Mouse (Mus musculus) intestine, embryonic 14.5 days (tissue): Measurements from ENCODE around the gene Tmem132b. TPM values are rescaled to one million over a fixed set of nuclear protein-coding genes. Genes with fewer than 3 reads are reported as not detected.

Source experiments
- ATAC-seq: fragments of 200-750 bp; cut with Nextera tagmentation; replicated peaks from 2 replicates; pipeline ENCODE4 v1.8.0; 2017; ENCODE audit warnings: low read depth, moderate number of reproducible peaks, moderate TSS enrichment, moderate library complexity; ENCODE audit not compliant: low FRiP score, low TSS enrichment
- DNase-seq: peaks from one replicate; pipeline ENCODE4 v3.0.0-alpha.2; 2018; ENCODE audit warnings: low spot score
- H3K27ac ChIP-seq: fragments of 300-500 bp; sonication (generic); 2 replicates; pipeline ENCODE4 v1.5.1; 2014; ENCODE audit warnings: low read depth, mild to moderate bottlenecking, control low read depth
- H3K27me3 ChIP-seq: fragments of 300-500 bp; sonication (generic); replicated peaks from 2 replicates; pipeline ENCODE4 v1.6.1; 2014; ENCODE audit warnings: low read length, control low read depth; ENCODE audit not compliant: control insufficient read depth, insufficient read depth
- H3K36me3 ChIP-seq: fragments of 300-500 bp; sonication (generic); 2 replicates; pipeline ENCODE4 v1.6.1; 2014; ENCODE audit warnings: low read length, control low read depth; ENCODE audit not compliant: control insufficient read depth, insufficient read depth
- H3K4me1 ChIP-seq: fragments of 300-500 bp; sonication (generic); replicated peaks from 2 replicates; pipeline ENCODE4 v1.6.1; 2014; ENCODE audit warnings: low read length, control low read depth, mixed read lengths; ENCODE audit not compliant: control insufficient read depth, insufficient read depth
- H3K4me2 ChIP-seq: fragments of 300-500 bp; sonication (generic); 2 replicates; pipeline ENCODE4 v1.6.1; 2014; ENCODE audit warnings: low read length
- H3K4me3 ChIP-seq: fragments of 300-500 bp; sonication (generic); 2 replicates; pipeline ENCODE4 v1.5.1; 2014; ENCODE audit warnings: low read depth, low read length, control low read depth, mixed read lengths
- H3K9ac ChIP-seq: fragments of 300-500 bp; sonication (generic); 2 replicates; pipeline ENCODE4 v1.6.1; 2014; ENCODE audit warnings: mild to moderate bottlenecking, low read length
- H3K9me3 ChIP-seq: fragments of 300-500 bp; sonication (generic); 2 replicates; pipeline ENCODE4 v1.6.1; 2016; ENCODE audit warnings: low read length, control low read depth; ENCODE audit not compliant: control insufficient read depth
- WGBS: fragments of 180-500 bp; shearing (Covaris S2); extraction: QIAGEN DNeasy Blood & Tissue Kit; methylation state at CpG from one replicate; pipeline ENCODE4 v1.1.7; 2014; 5-methylcytosine and 5-hydroxymethylcytosine counted together
- polyA plus RNA-seq: library from polyadenylated mRNA; unstranded; fragments of >200 nt; fragmentation: Nextera tagmentation; extraction: Ambion mirVana; gene quantifications from 2 replicates; pipeline ENCODE4 v1.2.1, GENCODE M21; 2014

Tmem132b gene
- polyA plus RNA-seq, 1 experiment from 2014 or later = 0.45 TPM

DNA sequence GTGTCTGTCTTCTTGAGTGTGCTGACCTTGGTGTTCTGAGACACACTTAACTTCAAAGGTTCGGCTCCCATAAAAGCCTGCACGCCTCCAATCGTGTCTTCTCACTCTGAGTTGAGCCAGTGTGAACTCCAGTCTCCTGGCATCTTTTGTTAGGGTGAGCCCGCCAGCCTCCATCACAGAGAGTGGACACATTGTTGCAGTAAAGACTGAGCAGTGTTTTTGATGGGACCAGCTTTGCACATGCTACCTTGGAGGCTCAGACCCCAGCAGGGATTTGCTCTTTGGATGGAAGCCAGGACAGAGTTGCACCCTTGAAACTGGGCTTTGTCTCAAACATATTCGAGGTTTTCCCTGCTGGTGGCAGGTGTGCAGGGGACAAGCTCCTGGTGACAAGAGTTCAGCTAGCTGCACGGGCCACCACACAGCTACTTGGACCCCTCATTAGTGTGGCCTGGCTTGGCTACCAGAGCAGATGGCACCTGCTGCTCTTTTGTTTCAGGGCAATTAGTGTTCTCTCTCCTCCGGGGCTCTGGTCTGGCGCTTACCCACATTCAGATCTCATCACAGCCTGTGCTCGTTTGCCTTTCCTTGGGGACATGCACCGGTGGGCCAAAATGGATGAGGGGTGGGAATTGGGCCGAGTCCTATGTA is 154.2 kb downstream of the Tmem132b start:
- H3K4me1 ChIP-seq = no peaks in the 10 kb centered on the region
- H3K36me3 ChIP-seq = no peaks in the 10 kb centered on the region
- H3K4me3 ChIP-seq = no peak overlapping the region
- no peaks in the 10 kb centered on the region for H3K27me3 ChIP-seq
- no peaks in the 10 kb centered on the region for H3K9me3 ChIP-seq
- H3K9ac ChIP-seq = no peak overlapping the region
- no peak overlapping the region for H3K4me2 ChIP-seq
- no peak for DNase-seq
- WGBS = 78% methylated on average over 11 of the region's 11 CpGs
- ATAC-seq = no peak
- H3K27ac ChIP-seq = no peak overlapping the region

DNA sequence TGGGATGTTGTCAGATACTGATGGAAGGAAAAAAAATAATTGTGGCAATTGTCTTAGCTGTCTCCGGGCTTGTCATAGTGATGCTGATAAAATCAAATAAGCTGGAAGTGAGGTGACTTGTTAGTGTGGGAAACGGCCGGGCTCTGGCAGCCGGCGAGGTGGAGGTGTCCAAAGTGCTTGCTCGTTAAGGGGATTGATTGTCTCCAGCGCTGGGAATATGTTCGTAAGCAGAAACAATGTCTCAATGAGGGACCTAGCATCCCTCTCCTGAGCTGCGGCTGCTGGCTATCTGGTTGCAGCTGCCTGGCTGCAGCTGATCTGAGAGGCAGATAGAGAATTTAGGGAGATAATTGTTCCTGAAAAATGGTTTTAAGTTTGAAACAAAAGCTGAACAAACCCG is 161.0 kb downstream of the Tmem132b start:
- WGBS = 57% methylated on average over 10 of the region's 10 CpGs
- no peak overlapping the region for H3K4me2 ChIP-seq

DNA sequence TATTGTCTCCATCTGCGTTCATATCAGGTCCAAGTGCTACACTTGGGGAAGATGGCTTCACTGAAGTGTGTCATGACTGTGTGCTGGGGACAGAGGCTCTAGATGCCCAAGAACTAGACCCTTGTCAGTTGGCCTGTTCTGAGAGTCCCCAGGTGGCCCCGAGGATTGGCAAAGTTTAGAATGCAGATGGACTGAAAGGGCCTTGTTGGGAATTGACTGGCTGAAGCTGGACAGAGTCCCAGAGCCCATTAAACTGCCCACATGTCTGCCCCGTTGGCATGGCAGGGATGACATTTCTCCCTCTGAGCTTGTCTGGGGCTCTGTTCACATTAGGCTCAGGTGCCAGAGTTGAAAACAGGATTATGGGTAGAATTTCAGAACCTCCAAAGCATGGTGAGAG is 167.8 kb downstream of the Tmem132b start:
- 74% methylated on average over 3 of the region's 3 CpGs for WGBS
- no peaks in the 10 kb centered on the region for H3K4me1 ChIP-seq
- DNase-seq = no peak

More for the DNA sequence above, 161.0 kb downstream of the Tmem132b start:
- no peaks in the 10 kb centered on the region for H3K4me1 ChIP-seq
- DNase-seq (no peak), ATAC-seq (no peak)
- no peaks in the 10 kb centered on the region for H3K27me3 ChIP-seq
- no peak overlapping the region for H3K9ac ChIP-seq
- no peak overlapping the region for H3K27ac ChIP-seq
- H3K9me3 ChIP-seq = no peaks in the 10 kb centered on the region
- no peak overlapping the region for H3K4me3 ChIP-seq
- no peaks in the 10 kb centered on the region for H3K36me3 ChIP-seq

DNA sequence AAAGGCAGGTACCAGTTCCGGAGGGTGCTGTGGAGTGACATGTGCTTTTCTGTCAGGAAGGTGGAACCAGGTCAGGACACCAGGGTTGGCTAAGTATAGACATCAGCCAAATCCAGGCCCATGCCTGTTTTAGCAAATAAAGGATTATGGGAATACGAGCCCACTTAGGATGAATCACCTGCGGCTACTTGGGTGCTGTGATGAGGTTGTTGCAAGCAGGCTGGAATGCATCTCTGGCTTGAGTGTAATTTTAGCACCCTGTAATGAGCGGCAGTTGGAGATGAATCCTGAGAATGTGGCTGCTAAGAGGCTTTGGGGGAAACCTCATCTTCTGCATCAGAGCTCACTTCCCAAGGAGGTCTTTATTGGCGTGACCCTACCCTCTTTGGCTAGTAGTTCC is 168.7 kb downstream of the Tmem132b start:
- Histone ChIP-seq H3K4me1 (no peaks in the 10 kb centered on the region), H3K27me3 (no peaks in the 10 kb centered on the region), H3K4me2 (no peak overlapping the region), H3K36me3 (no peaks in the 10 kb centered on the region), H3K27ac (no peak overlapping the region), H3K9ac (no peak overlapping the region), H3K9me3 (no peaks in the 10 kb centered on the region), H3K4me3 (no peak overlapping the region)
- ATAC-seq (no peak), DNase-seq (no peak)
- WGBS = 87% methylated on average over 5 of the region's 5 CpGs

More for the DNA sequence above, 167.8 kb downstream of the Tmem132b start:
- Histone ChIP-seq H3K27ac (no peak overlapping the region), H3K27me3 (no peaks in the 10 kb centered on the region), H3K36me3 (no peaks in the 10 kb centered on the region), H3K4me2 (no peak overlapping the region), H3K9ac (no peak overlapping the region), H3K9me3 (no peaks in the 10 kb centered on the region), H3K4me3 (no peak overlapping the region)
- ATAC-seq = no peak

DNA sequence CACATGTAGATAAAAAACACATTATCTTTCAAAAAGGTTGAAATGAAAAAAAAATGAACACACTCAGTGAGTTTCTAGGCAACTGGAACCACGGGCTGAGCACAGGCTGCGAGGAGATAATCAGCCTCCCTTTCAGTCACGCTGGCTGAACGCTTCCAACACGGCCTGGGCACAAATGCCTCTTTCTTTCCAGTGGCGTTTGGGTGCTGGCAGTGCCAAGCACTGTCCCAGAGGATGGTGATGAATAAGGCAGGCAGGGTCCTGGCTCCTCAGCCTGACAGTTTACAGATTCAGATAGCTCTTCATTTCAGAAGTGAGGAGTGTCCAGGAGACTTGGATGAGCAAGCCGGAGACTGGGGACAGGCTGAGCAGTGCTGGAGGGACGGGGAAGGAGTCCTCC is 173.8 kb downstream of the Tmem132b start:
- Histone ChIP-seq H3K9ac (no peak overlapping the region), H3K4me1 (no peaks in the 10 kb centered on the region), H3K36me3 (no peaks in the 10 kb centered on the region), H3K27ac (no peak overlapping the region), H3K9me3 (no peaks in the 10 kb centered on the region), H3K4me2 (no peak overlapping the region), H3K27me3 (no peaks in the 10 kb centered on the region), H3K4me3 (no peak overlapping the region)
- ATAC-seq (no peak), DNase-seq (no peak)
- 73% methylated on average over 8 of the region's 8 CpGs for WGBS

DNA sequence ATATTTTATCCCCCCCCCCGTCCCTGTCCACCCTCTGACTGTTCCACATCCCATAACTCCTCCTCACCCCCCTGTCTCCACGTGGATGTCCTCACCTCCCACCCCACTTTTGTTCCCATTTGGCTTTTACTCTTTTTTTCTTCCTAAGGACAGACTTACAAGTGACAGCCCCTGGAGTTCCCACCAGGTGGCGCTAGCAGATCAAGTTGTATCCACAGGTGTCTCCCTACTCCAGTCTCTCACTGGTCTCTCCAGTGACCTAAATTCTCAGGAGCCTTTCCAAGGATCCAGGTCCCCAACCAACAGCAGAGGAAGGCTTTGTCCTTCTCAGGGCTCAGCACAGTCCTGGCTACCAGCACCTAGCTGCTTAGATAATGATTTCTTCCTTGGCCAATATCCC is 177.6 kb downstream of the Tmem132b start:
- 3% methylated on average over 3 of the region's 3 CpGs for WGBS
- H3K9me3 ChIP-seq = no peaks in the 10 kb centered on the region
- H3K4me1 ChIP-seq = no peaks in the 10 kb centered on the region
- DNase-seq (peak; percentile 62), ATAC-seq (no peak)
- H3K27me3 ChIP-seq = no peaks in the 10 kb centered on the region
- no peak overlapping the region for H3K27ac ChIP-seq
- no peak overlapping the region for H3K4me2 ChIP-seq
- H3K9ac ChIP-seq = no peak overlapping the region
- no peaks in the 10 kb centered on the region for H3K36me3 ChIP-seq
- no peak overlapping the region for H3K4me3 ChIP-seq

DNA sequence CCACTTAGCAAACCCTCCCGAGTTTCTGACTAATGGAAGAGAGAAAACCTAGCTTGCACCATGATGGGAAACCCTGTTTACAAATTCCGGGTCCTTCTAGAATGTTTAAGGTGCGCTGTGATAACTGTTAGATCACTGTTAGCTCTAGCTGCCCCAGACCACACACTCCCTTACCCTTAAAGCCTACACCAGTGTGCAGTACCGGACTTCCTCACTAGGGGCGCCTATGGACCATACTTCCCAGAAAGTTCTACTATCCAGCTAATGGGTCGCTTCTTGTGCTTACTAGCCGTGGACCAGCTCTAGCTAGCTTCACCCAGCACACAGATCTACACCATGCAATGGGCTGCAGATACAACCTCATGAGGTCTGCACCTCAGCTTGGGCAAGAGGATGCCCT is 195.2 kb downstream of the Tmem132b start:
- H3K36me3 ChIP-seq = no peaks in the 10 kb centered on the region
- peaks cover 8% of the 10 kb centered on the region; the same call in 1 of the 2 replicates for H3K9me3 ChIP-seq
- DNase-seq (no peak), ATAC-seq (no peak)
- H3K4me3 ChIP-seq = no peak overlapping the region
- H3K27ac ChIP-seq = no peak overlapping the region
- H3K27me3 ChIP-seq = no peaks in the 10 kb centered on the region
- WGBS = 86% methylated on average over 7 of the region's 7 CpGs
- no peak overlapping the region for H3K4me2 ChIP-seq
- no peaks in the 10 kb centered on the region for H3K4me1 ChIP-seq
- H3K9ac ChIP-seq = no peak overlapping the region

DNA sequence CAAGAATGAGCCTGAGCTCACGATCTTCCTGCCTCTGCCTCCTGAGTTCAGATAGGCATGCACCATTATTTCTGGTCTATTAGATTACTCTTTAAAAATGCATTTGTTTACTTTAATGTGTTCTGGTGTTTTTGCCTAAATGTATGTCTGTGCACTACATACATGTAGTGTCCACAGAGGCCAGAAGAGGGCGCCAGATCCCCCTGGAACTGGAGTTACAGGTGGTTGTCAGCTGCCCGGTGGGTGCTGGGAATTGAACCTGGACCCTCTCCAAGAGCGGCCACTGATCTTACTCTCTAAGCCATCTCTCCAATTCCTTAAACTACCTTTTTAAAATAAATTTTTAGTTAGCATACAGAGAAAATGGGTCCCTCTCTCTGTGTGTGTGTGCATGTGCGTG is 195.9 kb downstream of the Tmem132b start:
- Histone ChIP-seq H3K9ac (no peak overlapping the region), H3K27me3 (no peaks in the 10 kb centered on the region), H3K36me3 (no peaks in the 10 kb centered on the region), H3K9me3 (peaks cover 8% of the 10 kb centered on the region; the same call in 1 of the 2 replicates), H3K4me3 (no peak overlapping the region), H3K4me1 (no peaks in the 10 kb centered on the region), H3K4me2 (no peak overlapping the region), H3K27ac (no peak overlapping the region)
- no peak for ATAC-seq
- DNase-seq = no peak
- 82% methylated on average over 5 of the region's 5 CpGs for WGBS

DNA sequence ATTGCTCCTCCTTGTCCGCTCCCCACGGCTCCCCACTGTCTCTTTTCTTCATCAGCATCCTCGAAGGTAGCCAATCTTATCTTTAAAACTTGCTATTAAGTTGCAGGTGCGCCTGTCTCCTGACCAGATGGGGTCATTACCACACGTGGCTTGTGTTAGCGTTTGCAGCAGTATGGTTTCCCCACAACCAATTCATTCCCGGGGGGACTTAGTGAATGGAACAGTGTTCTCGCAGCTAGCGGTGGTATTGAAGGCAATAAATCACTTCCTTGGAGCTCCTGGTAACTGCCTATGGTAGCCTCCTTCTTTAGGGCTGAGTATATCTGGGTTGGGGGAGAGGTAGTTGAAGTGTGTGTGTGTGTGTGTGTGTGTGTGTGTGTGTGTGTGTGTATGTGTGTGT is 196.4 kb downstream of the Tmem132b start:
- 82% methylated on average over 9 of the region's 9 CpGs for WGBS
- Histone ChIP-seq H3K9me3 (peaks cover 8% of the 10 kb centered on the region; the same call in 1 of the 2 replicates), H3K4me2 (no peak overlapping the region), H3K27ac (no peak overlapping the region), H3K4me1 (no peaks in the 10 kb centered on the region), H3K27me3 (no peaks in the 10 kb centered on the region), H3K4me3 (no peak overlapping the region), H3K9ac (no peak overlapping the region), H3K36me3 (no peaks in the 10 kb centered on the region)
- DNase-seq (no peak), ATAC-seq (no peak)
